8 mouse cellular contexts compared by ENCODE assay signal in the genomic region with DNA sequence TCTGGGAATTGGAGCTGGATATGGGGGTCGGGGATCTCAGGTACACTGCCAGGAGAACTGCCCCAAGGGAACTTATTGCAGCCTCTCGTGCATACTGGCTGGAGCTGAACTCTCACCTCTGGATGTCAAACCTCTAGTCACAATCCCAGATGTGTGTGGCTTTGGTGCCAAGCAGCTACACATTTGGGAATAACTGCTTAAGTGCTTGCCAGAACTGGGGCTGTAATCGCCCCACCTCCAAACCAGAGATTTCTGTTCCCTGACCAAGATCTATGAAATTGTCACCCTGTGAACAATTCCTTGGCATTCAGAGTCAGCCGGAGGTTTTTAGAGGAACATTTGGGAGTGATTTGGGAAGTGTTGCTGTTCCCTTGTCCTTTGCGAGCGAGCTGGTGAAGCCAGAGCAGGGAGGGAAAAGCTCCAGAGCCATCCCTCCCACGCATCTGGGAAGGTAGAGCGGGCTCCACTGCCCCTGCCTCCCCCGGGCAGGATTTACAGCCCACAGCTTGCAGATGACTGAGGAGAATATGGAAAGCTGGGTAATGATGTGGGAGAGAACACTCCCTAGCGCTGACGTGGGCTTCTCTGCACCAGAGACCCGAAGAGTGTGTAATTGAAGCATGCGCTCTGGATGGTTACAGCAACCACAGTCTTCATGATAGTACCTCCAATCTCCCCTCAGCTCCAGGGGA.
DNase-seq lines count a peak whose midpoint lies in the region; ATAC-seq lines count a peak whose summit lies in the region.

No protein-coding gene starts in this region.

- DNase-seq in adrenal gland, postnatal 10 days = peak; percentile 63
- DNase-seq in adrenal gland, adult 18-20 months (ENCODE audit: low spot score in 2 of 2) = no peak
- peak; percentile 10 for DNase-seq in lung, postnatal 25 days (ENCODE audit: low spot score)
- no peak for DNase-seq in lung, postnatal 4 days
- DNase-seq in layer of hippocampus, adult 9-11 months = peak; percentile 46
- peak; percentile 71 for DNase-seq in telencephalon, adult 2 months (ENCODE audit: low read depth, low spot score)
- no peak for DNase-seq in embryo, embryonic 10 days (ENCODE audit: low spot score)

- WGBS in forebrain, embryonic 13.5 days = 88% methylated on average over 13 of the region's 13 CpGs

- H3K4me2 ChIP-seq in forebrain, embryonic 13.5 days = no peak overlapping the region

- no peaks in the 10 kb centered on the region for H3K27me3 ChIP-seq in forebrain, embryonic 13.5 days

- H3K9me3 ChIP-seq in forebrain, embryonic 13.5 days (replicated peaks) = no peaks in the 10 kb centered on the region

- ATAC-seq in forebrain, embryonic 13.5 days = no peak

- H3K4me1 ChIP-seq in forebrain, embryonic 13.5 days = peaks cover 27% of the 10 kb centered on the region

- no peak overlapping the region for H3K4me3 ChIP-seq in forebrain, embryonic 13.5 days

- H3K36me3 ChIP-seq in forebrain, embryonic 13.5 days (ENCODE audit: poor library complexity, severe bottlenecking) = no peaks in the 10 kb centered on the region

- no peak overlapping the region for H3K9ac ChIP-seq in forebrain, embryonic 13.5 days

- H3K27ac ChIP-seq in forebrain, embryonic 13.5 days = no peak overlapping the region

Comparison
In these comparisons a context has a peak if more than half of its experiments do, and no peak if none do; other contexts are left out.
1. DNase-seq: peak in adrenal gland, postnatal 10 days (single experiment), lung, postnatal 25 days (single experiment), layer of hippocampus, adult 9-11 months (single experiment) and telencephalon, adult 2 months (single experiment); none in adrenal gland, adult 18-20 months (0 of 2), lung, postnatal 4 days (0 of 2) and embryo, embryonic 10 days (single experiment).